Comparison of ENCODE assay signal across 8 mouse cellular contexts in the genomic region with DNA sequence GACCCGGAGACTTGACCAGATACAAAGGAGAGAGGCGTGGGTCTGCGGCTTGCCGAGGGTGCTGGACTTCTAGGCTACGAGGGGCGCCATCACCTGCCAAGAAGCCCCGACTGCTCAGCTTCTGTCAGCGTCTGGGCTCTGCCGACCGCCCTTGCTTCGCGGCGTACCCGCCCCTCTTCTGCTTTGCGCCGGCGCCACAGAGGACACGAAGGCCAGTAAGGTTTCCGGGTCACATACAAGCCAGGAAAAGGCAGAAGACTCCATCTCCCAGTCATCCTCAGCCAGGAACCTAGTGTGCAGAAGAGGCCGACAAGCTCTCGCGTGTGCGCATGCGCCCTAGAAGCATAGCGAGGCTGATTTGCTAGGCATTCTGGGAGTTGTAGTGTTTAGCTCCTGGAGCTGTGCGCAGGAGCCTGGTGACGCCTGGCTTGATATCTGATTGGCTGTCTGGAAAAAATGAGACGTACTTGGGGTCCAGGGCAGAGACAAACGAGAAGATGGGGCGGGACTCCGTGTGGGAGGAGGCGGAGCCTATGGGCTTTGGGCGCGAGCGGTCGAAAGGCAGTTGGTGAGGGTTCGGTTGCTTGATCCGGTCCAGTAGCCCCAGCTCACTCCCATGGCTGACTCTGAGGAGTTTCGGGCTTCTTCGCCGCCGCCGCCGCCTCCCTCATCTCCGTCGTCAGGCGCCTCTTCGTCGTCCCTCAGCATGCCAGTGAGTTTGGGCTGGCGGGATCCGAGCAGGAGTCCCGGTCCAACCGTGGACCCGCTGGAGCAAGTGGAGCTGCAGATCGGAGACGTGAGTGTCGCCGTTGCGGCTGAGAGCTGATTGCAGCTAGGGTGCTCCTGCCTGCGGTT. TPM values are rescaled to one million over a fixed set of nuclear protein-coding genes. Genes with fewer than 3 reads are reported as not detected.
DNase-seq lines count a peak whose midpoint lies in the region; ATAC-seq lines count a peak whose summit lies in the region.

A gene (plus strand): TSS at position 519 of the 855 bp plus-strand sequence.

- ATAC-seq in heart, embryonic 13.5 days (ENCODE audit: extremely low read depth, insufficient number of reproducible peaks, low FRiP score, low TSS enrichment) = peak; percentile 98
- ATAC-seq in liver, embryonic 12.5 days = peak; percentile 98
- ATAC-seq in stomach, embryonic 15.5 days (ENCODE audit: insufficient read depth, low FRiP score, low read depth) = peak; percentile 99

- H3K27me3 ChIP-seq in heart, embryonic 13.5 days (replicated peaks) = no peaks in the 10 kb centered on the region
- H3K27me3 ChIP-seq in liver, embryonic 12.5 days (replicated peaks) = no peaks in the 10 kb centered on the region
- H3K27me3 ChIP-seq in stomach, embryonic 15.5 days (replicated peaks) = no peaks in the 10 kb centered on the region

- peak within 1 kb of the TSS; percentile 90 for H3K9ac ChIP-seq in heart, embryonic 13.5 days
- peak within 1 kb of the TSS; percentile 91 for H3K9ac ChIP-seq in liver, embryonic 12.5 days
- H3K9ac ChIP-seq in stomach, embryonic 15.5 days = peak within 1 kb of the TSS; percentile 68

- under 1% methylated on average over 60 of the region's 60 CpGs for WGBS in heart, embryonic 13.5 days
- WGBS in liver, embryonic 12.5 days (ENCODE audit: insufficient replicate concordance) = under 1% methylated on average over 60 of the region's 60 CpGs
- WGBS in stomach, embryonic 15.5 days = under 1% methylated on average over 60 of the region's 60 CpGs

- H3K27ac ChIP-seq in brown adipose tissue, adult 24 weeks (replicated peaks; ENCODE audit: low read depth, low read length) = peak within 1 kb of the TSS; percentile 97
- H3K27ac ChIP-seq in heart, embryonic 13.5 days (replicated peaks) = peak within 1 kb of the TSS; percentile 92
- H3K27ac ChIP-seq in liver, embryonic 12.5 days = peak within 1 kb of the TSS; percentile 95
- H3K27ac ChIP-seq in stomach, embryonic 15.5 days = peak within 1 kb of the TSS; percentile 85

- 0 out of 2 replicates have a peak, but pooled peaks cover 2% of the 10 kb centered on the region for H3K9me3 ChIP-seq in heart, embryonic 13.5 days
- H3K9me3 ChIP-seq in liver, embryonic 12.5 days (replicated peaks) = 0 out of 2 replicates have a peak, but pooled peaks cover 4% of the 10 kb centered on the region
- H3K9me3 ChIP-seq in stomach, embryonic 15.5 days = no peaks in the 10 kb centered on the region

- peaks cover 26% of the 10 kb centered on the region for H3K36me3 ChIP-seq in heart, embryonic 13.5 days
- H3K36me3 ChIP-seq in liver, embryonic 12.5 days = peaks cover 27% of the 10 kb centered on the region
- peaks cover 17% of the 10 kb centered on the region for H3K36me3 ChIP-seq in stomach, embryonic 15.5 days

- peak; percentile 99 for DNase-seq in CD4-positive, CD25-positive, alpha-beta regulatory T cell, adult 2 months (ENCODE audit: low read depth, low spot score)
- peak; percentile 98 for DNase-seq in fat pad, adult 2 months (ENCODE audit: extremely low read depth, low read depth, low spot score)
- peak; percentile 95 for DNase-seq in kidney, postnatal 10 days
- DNase-seq in natural killer cell, adult 2 months (ENCODE audit: low spot score in 2 of 2) = peak; percentile 95

- H3K4me1 ChIP-seq in brown adipose tissue, adult 24 weeks (ENCODE audit: control insufficient read depth, insufficient read depth, insufficient read length, low read length) = no peaks in the 10 kb centered on the region
- peaks cover 17% of the 10 kb centered on the region for H3K4me1 ChIP-seq in heart, embryonic 13.5 days
- H3K4me1 ChIP-seq in liver, embryonic 12.5 days = peaks cover 20% of the 10 kb centered on the region
- no peaks in the 10 kb centered on the region for H3K4me1 ChIP-seq in stomach, embryonic 15.5 days

- peak within 1 kb of the TSS; percentile 74 for H3K4me2 ChIP-seq in heart, embryonic 13.5 days
- peak within 1 kb of the TSS; percentile 83 for H3K4me2 ChIP-seq in liver, embryonic 12.5 days
- peak within 1 kb of the TSS; percentile 67 for H3K4me2 ChIP-seq in stomach, embryonic 15.5 days

- peak within 1 kb of the TSS; percentile 72 for H3K4me3 ChIP-seq in brown adipose tissue, adult 24 weeks (ENCODE audit: insufficient read depth, low read depth, low read length)
- peak within 1 kb of the TSS; percentile 80 for H3K4me3 ChIP-seq in heart, embryonic 13.5 days
- H3K4me3 ChIP-seq in liver, embryonic 12.5 days = peak within 1 kb of the TSS; percentile 90
- peak within 1 kb of the TSS; percentile 72 for H3K4me3 ChIP-seq in stomach, embryonic 15.5 days (replicated peaks)

RNA-seq across cellular contexts. Expression of the gene that starts here (rescaled TPM):
- polyA plus RNA-seq in brown adipose tissue, adult 24 weeks (2012; ENCODE audit: insufficient read depth, insufficient read length, missing spikeins) = 1.3 and 2.5 TPM in 2 replicates
- 21.1 and 23.9 TPM in 2 replicates for polyA plus RNA-seq in heart, embryonic 13.5 days (2015; fragmentation: Nextera tagmentation; extraction: Ambion mirVana)
- polyA plus RNA-seq in liver, embryonic 12.5 days (2016; fragmentation: Nextera tagmentation; extraction: Ambion mirVana) = 23.7 and 23.8 TPM in 2 replicates
- 24.6 and 26.7 TPM in 2 replicates for polyA plus RNA-seq in stomach, embryonic 15.5 days (2015; fragmentation: Nextera tagmentation; extraction: Ambion mirVana)

Comparison
In these comparisons a context has a peak if more than half of its experiments do, and no peak if none do; other contexts are left out.
1. Peak in every context shown above with its lines: DNase-seq, ATAC-seq, H3K4me3 ChIP-seq and H3K27ac ChIP-seq.